Mouse (Mus musculus) E14TG2a.4 (cell line): ENCODE results near the gene Phyhipl.

Experiments
- H3K27me3 ChIP-seq: 2 replicates; pipeline ENCODE4 v1.6.1; 2014; ENCODE audit warnings: low read length, control low read depth; ENCODE audit not compliant: insufficient read depth
- H3K36me3 ChIP-seq: 2 replicates; pipeline ENCODE4 v1.6.1; 2014; ENCODE audit warnings: low read length, control low read depth; ENCODE audit not compliant: insufficient read depth
- H3K4me1 ChIP-seq: replicated peaks from 2 replicates; pipeline ENCODE4 v1.6.1; 2014; ENCODE audit warnings: low read depth, low read length, control low read depth
- H3K4me3 ChIP-seq: replicated peaks from 2 replicates; pipeline ENCODE4 v1.5.1; 2014; ENCODE audit warnings: mild to moderate bottlenecking, low read length
- H3K9me3 ChIP-seq: 2 replicates; pipeline ENCODE4 v1.6.1; 2014; ENCODE audit warnings: low read length, control low read depth
- CTCF ChIP-seq: conservative IDR thresholded peaks from 2 replicates; pipeline ENCODE4 v1.5.1; 2014; ENCODE audit warnings: low read length
- NANOG ChIP-seq: IDR thresholded peaks from 2 replicates; pipeline ENCODE4 v1.6.1; 2014; ENCODE audit warnings: borderline replicate concordance, low read length, mixed read lengths
- POU5F1 ChIP-seq: IDR thresholded peaks from 2 replicates; pipeline ENCODE4 v1.6.1; 2014; ENCODE audit warnings: low read length, borderline replicate concordance

Phyhipl gene

GRCm38 (mm10) chr10:70686505-70686904 is 30.7 kb upstream of the Phyhipl start:
- H3K4me3 ChIP-seq = no peak overlapping the region
- TF ChIP-seq CTCF (no peak), NANOG (no peak), POU5F1 (no peak)
- H3K4me1 ChIP-seq = peaks cover 12% of the 10 kb centered on the region
- no peaks in the 10 kb centered on the region for H3K36me3 ChIP-seq
- H3K9me3 ChIP-seq = peaks cover 7% of the 10 kb centered on the region; the same call in 1 of the 2 replicates
- H3K27me3 ChIP-seq = no peaks in the 10 kb centered on the region

GRCm38 (mm10) chr10:70683508-70683907 is 27.7 kb upstream of the Phyhipl start:
- peaks cover 7% of the 10 kb centered on the region; the same call in 1 of the 2 replicates for H3K9me3 ChIP-seq
- TF ChIP-seq NANOG (no peak), POU5F1 (no peak), CTCF (no peak)

GRCm38 (mm10) chr10:70677946-70678345 is 22.2 kb upstream of the Phyhipl start:
- no peaks in the 10 kb centered on the region for H3K9me3 ChIP-seq
- H3K4me1 ChIP-seq = no peaks in the 10 kb centered on the region
- H3K36me3 ChIP-seq = no peaks in the 10 kb centered on the region
- no peak overlapping the region for H3K4me3 ChIP-seq
- TF ChIP-seq NANOG (no peak), CTCF (no peak)
- no peaks in the 10 kb centered on the region for H3K27me3 ChIP-seq

More at GRCm38 (mm10) chr10:70683508-70683907, 27.7 kb upstream of the Phyhipl start:
- Histone ChIP-seq H3K36me3 (no peaks in the 10 kb centered on the region), H3K4me3 (no peak overlapping the region), H3K27me3 (no peaks in the 10 kb centered on the region), H3K4me1 (peaks cover 12% of the 10 kb centered on the region)

GRCm38 (mm10) chr10:70656272-70656671 is 507 bp upstream of the Phyhipl start:
- Histone ChIP-seq H3K27me3 (no peaks in the 10 kb centered on the region), H3K4me1 (peaks cover 7% of the 10 kb centered on the region; the same call in 1 of the 2 replicates), H3K36me3 (no peaks in the 10 kb centered on the region), H3K9me3 (peaks cover 20% of the 10 kb centered on the region), H3K4me3 (no peak overlapping the region)
- no peak for TF ChIP-seq POU5F1
- no peak for TF ChIP-seq CTCF
- TF ChIP-seq NANOG = no peak

GRCm38 (mm10) chr10:70654655-70655054 is 1.1 kb downstream of the Phyhipl start:
- H3K9me3 ChIP-seq = peaks cover 10% of the 10 kb centered on the region
- H3K4me3 ChIP-seq = no peak overlapping the region
- peaks cover 7% of the 10 kb centered on the region; the same call in 1 of the 2 replicates for H3K4me1 ChIP-seq
- H3K36me3 ChIP-seq = no peaks in the 10 kb centered on the region
- no peaks in the 10 kb centered on the region for H3K27me3 ChIP-seq
- TF ChIP-seq POU5F1 (no peak), CTCF (no peak), NANOG (no peak)

- H3K4me1 ChIP-seq = peaks cover 7% of the 10 kb centered on the region; the same call in 1 of the 2 replicates
- H3K27me3 ChIP-seq = no peaks in the 10 kb centered on the region
- no peak overlapping the region for H3K4me3 ChIP-seq
- peaks cover 10% of the 10 kb centered on the region for H3K9me3 ChIP-seq
- TF ChIP-seq CTCF = no peak
- no peak for TF ChIP-seq POU5F1
- no peak for TF ChIP-seq NANOG
- H3K36me3 ChIP-seq = no peaks in the 10 kb centered on the region
Observed at GRCm38 (mm10) chr10:70654139-70654538, 1.6 kb downstream of the Phyhipl start.

- Histone ChIP-seq H3K36me3 (no peaks in the 10 kb centered on the region), H3K4me3 (no peak overlapping the region), H3K27me3 (no peaks in the 10 kb centered on the region), H3K4me1 (peaks cover 7% of the 10 kb centered on the region; the same call in 1 of the 2 replicates), H3K9me3 (peaks cover 6% of the 10 kb centered on the region)
- TF ChIP-seq CTCF (no peak), POU5F1 (peak; percentile 31; the same call in 1 of the 2 replicates)
Observed at GRCm38 (mm10) chr10:70651769-70652648, 3.8 kb downstream of the Phyhipl start.

- TF ChIP-seq NANOG (no peak), POU5F1 (no peak), CTCF (no peak)
- Histone ChIP-seq H3K4me3 (no peak overlapping the region), H3K9me3 (no peaks in the 10 kb centered on the region), H3K27me3 (no peaks in the 10 kb centered on the region), H3K4me1 (peaks cover 7% of the 10 kb centered on the region; the same call in 1 of the 2 replicates), H3K36me3 (no peaks in the 10 kb centered on the region)
Observed at GRCm38 (mm10) chr10:70648831-70649230, 6.9 kb downstream of the Phyhipl start.

- no peaks in the 10 kb centered on the region for H3K36me3 ChIP-seq
- peaks cover 9% of the 10 kb centered on the region; the same call in 1 of the 2 replicates for H3K4me1 ChIP-seq
- H3K27me3 ChIP-seq = no peaks in the 10 kb centered on the region
- no peaks in the 10 kb centered on the region for H3K9me3 ChIP-seq
- no peak for TF ChIP-seq CTCF
- no peak for TF ChIP-seq POU5F1
- no peak for TF ChIP-seq NANOG
- no peak overlapping the region for H3K4me3 ChIP-seq
Observed at GRCm38 (mm10) chr10:70643131-70643530, 12.6 kb downstream of the Phyhipl start.
